Mouse (Mus musculus) hindbrain, embryonic 14.5 days (tissue): Measurements from ENCODE around the gene Brca2. TPM values are rescaled to one million over a fixed set of nuclear protein-coding genes. Genes with fewer than 3 reads are reported as not detected.

Experiments
- ATAC-seq: fragments of 200-750 bp; cut with Nextera tagmentation; 2 replicates; pipeline ENCODE4 v1.8.0; 2017; ENCODE audit warnings: moderate number of reproducible peaks, mild to moderate bottlenecking, moderate TSS enrichment, moderate library complexity; ENCODE audit not compliant: low FRiP score
- DNase-seq: peaks from one replicate; pipeline ENCODE4 v3.0.0-alpha.2; 2015; ENCODE audit warnings: low spot score
- H3K27ac ChIP-seq: fragments of 300-500 bp; sonication (generic); 2 replicates; pipeline ENCODE4 v1.5.1; 2014; ENCODE audit warnings: mild to moderate bottlenecking, moderate library complexity
- H3K27me3 ChIP-seq: fragments of 300-500 bp; sonication (generic); 2 replicates; pipeline ENCODE4 v1.6.1; 2014; ENCODE audit warnings: mild to moderate bottlenecking, low read length, mixed read lengths; ENCODE audit not compliant: control insufficient read depth, insufficient read depth
- H3K36me3 ChIP-seq: fragments of 300-500 bp; sonication (generic); replicated peaks from 2 replicates; pipeline ENCODE4 v1.6.1; 2014; ENCODE audit not compliant: control insufficient read depth, insufficient read depth
- H3K4me1 ChIP-seq: fragments of 300-500 bp; sonication (generic); replicated peaks from 2 replicates; pipeline ENCODE4 v1.6.1; 2014; ENCODE audit warnings: antibody characterized with exemption, low read length, mixed read lengths; ENCODE audit not compliant: control insufficient read depth, insufficient read depth
- H3K4me2 ChIP-seq: fragments of 300-500 bp; sonication (generic); replicated peaks from 2 replicates; pipeline ENCODE4 v1.6.1; 2014; ENCODE audit warnings: mild to moderate bottlenecking, moderate library complexity
- H3K4me3 ChIP-seq: fragments of 300-500 bp; sonication (generic); replicated peaks from 2 replicates; pipeline ENCODE4 v1.5.1; 2014; ENCODE audit warnings: mild to moderate bottlenecking, low read length
- H3K9ac ChIP-seq: fragments of 300-500 bp; sonication (generic); 2 replicates; pipeline ENCODE4 v1.6.1; 2014
- H3K9me3 ChIP-seq: fragments of 300-500 bp; sonication (generic); 2 replicates; pipeline ENCODE4 v1.6.1; 2016; ENCODE audit warnings: low read length; ENCODE audit not compliant: control insufficient read depth
- WGBS: fragments of 180-500 bp; shearing (Covaris S2); extraction: QIAGEN DNeasy Blood & Tissue Kit; methylation state at CpG from one replicate; pipeline ENCODE4 v1.1.7; 2014; 5-methylcytosine and 5-hydroxymethylcytosine counted together
- polyA plus RNA-seq: library from polyadenylated mRNA; unstranded; fragments of >200 nt; fragmentation: Nextera tagmentation; extraction: Ambion mirVana; gene quantifications from 2 replicates; pipeline ENCODE4 v1.2.1, GENCODE M21; 2014

Brca2 gene
- polyA plus RNA-seq, 1 experiment from 2014 or later = 10.9 TPM

GRCm38 (mm10) chr5:150578613-150579171, 56.3 kb downstream of the Brca2 start:
- H3K9ac ChIP-seq = no peak overlapping the region
- 90% methylated on average over 6 of the region's 6 CpGs for WGBS
- H3K27me3 ChIP-seq = no peaks in the 10 kb centered on the region
- DNase-seq (no peak), ATAC-seq (no peak)
- H3K9me3 ChIP-seq = no peaks in the 10 kb centered on the region
- H3K4me3 ChIP-seq = no peak overlapping the region
- H3K4me1 ChIP-seq = no peaks in the 10 kb centered on the region
- no peak overlapping the region for H3K4me2 ChIP-seq
- no peak overlapping the region for H3K27ac ChIP-seq
- peaks cover 15% of the 10 kb centered on the region; the same call in 1 of the 2 replicates for H3K36me3 ChIP-seq

GRCm38 (mm10) chr5:150581180-150581579, 58.8 kb downstream of the Brca2 start:
- no peaks in the 10 kb centered on the region for H3K9me3 ChIP-seq
- no peaks in the 10 kb centered on the region for H3K4me1 ChIP-seq
- H3K9ac ChIP-seq = no peak overlapping the region
- no peak overlapping the region for H3K4me2 ChIP-seq
- no peak overlapping the region for H3K27ac ChIP-seq
- H3K27me3 ChIP-seq = no peaks in the 10 kb centered on the region
- 77% methylated on average over 6 of the region's 6 CpGs for WGBS
- DNase-seq = no peak
- H3K36me3 ChIP-seq = peaks cover 4% of the 10 kb centered on the region; the same call in 1 of the 2 replicates
- no peak for ATAC-seq
- no peak overlapping the region for H3K4me3 ChIP-seq

DNA sequence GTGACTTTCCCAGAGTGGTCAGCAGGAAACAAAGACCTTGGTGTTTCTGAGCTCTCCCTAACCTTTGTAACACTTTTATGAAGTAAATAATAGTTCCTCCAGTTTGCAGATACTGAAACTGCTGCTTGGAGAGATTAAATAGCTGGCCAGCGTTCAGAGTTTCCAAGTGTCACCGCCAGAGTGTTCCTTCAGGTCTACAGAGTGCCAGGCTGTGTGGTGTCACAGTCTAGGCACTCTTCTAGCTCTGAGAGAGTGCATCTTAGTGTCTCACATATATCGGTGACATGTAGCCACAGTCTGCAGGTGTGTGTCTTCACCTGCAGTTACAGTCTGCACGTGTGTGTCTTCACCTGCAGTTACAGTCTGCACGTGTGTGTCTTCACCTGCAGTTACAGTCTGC, 60.8 kb downstream of the Brca2 start:
- WGBS = 82% methylated on average over 5 of the region's 5 CpGs

GRCm38 (mm10) chr5:150583622-150584336, 61.3 kb downstream of the Brca2 start:
- Histone ChIP-seq H3K4me1 (no peaks in the 10 kb centered on the region), H3K27me3 (no peaks in the 10 kb centered on the region), H3K4me3 (no peak overlapping the region), H3K9me3 (no peaks in the 10 kb centered on the region), H3K36me3 (no peaks in the 10 kb centered on the region), H3K27ac (no peak overlapping the region), H3K9ac (no peak overlapping the region), H3K4me2 (no peak overlapping the region)
- 82% methylated on average over 5 of the region's 5 CpGs for WGBS
- ATAC-seq = no peak
- DNase-seq = no peak

More for the DNA sequence above, 60.8 kb downstream of the Brca2 start:
- no peak overlapping the region for H3K4me3 ChIP-seq
- no peaks in the 10 kb centered on the region for H3K36me3 ChIP-seq
- H3K9ac ChIP-seq = no peak overlapping the region
- H3K4me1 ChIP-seq = no peaks in the 10 kb centered on the region
- ATAC-seq (no peak), DNase-seq (no peak)
- H3K27ac ChIP-seq = no peak overlapping the region
- H3K4me2 ChIP-seq = no peak overlapping the region
- no peaks in the 10 kb centered on the region for H3K27me3 ChIP-seq
- H3K9me3 ChIP-seq = no peaks in the 10 kb centered on the region

DNA sequence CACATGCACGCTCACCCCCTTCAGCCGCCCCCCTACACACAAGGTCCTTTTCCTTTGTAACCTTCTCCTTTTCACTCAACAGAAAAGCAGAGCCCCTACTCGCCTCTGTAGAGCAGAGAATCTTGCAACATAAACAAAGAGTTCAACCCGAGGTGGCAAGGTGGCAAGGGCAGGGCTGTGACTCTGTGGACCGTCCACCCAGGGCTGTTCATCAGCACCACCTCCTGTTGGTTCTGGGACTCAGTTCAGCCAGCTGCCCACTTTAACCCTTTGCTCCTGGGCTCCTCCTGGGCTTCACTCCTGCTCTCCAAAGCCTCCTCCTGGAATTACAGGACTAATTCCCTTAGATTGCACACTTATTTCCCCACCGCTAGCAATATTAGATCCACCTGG, 61.9 kb downstream of the Brca2 start:
- Histone ChIP-seq H3K27me3 (no peaks in the 10 kb centered on the region), H3K9me3 (no peaks in the 10 kb centered on the region), H3K4me1 (no peaks in the 10 kb centered on the region), H3K4me3 (no peak overlapping the region), H3K4me2 (no peak overlapping the region), H3K36me3 (no peaks in the 10 kb centered on the region), H3K9ac (no peak overlapping the region), H3K27ac (no peak overlapping the region)
- DNase-seq = no peak
- 51% methylated on average over 6 of the region's 6 CpGs for WGBS
- ATAC-seq = no peak

DNA sequence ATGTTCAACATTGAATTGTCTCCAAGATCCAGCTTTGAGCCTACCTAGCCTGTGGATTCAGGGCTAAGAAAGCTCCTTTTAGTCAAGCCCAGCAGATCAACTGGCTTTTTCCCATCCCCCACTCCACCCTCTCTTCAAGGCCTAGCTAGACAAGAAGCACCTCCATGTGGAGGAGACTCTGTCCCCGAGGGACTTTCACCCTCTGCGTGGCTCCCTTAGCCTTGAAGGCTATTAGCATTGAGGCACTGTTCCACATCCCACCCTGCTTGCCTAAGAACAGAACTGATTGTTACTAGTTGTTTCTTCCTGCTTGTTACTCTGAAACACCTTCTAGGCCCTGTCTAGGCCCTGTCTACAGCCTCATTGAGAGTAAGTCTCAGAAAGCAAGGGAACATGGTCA, 67.5 kb downstream of the Brca2 start:
- Histone ChIP-seq H3K36me3 (no peaks in the 10 kb centered on the region; the same call in 1 of the 2 replicates), H3K27me3 (peaks cover 13% of the 10 kb centered on the region), H3K4me3 (no peak overlapping the region), H3K9ac (no peak overlapping the region), H3K9me3 (no peaks in the 10 kb centered on the region), H3K4me2 (no peak overlapping the region), H3K4me1 (peaks cover 12% of the 10 kb centered on the region), H3K27ac (no peak overlapping the region)
- 88% methylated on average over 2 of the region's 2 CpGs for WGBS
- DNase-seq (no peak), ATAC-seq (no peak)

- peak overlapping the region; percentile 88 for H3K4me3 ChIP-seq
- H3K9me3 ChIP-seq = no peaks in the 10 kb centered on the region
- peak overlapping the region; percentile 95 for H3K4me2 ChIP-seq
- DNase-seq (no peak), ATAC-seq (no peak)
- H3K27ac ChIP-seq = no peak overlapping the region
- H3K4me1 ChIP-seq = peaks cover 12% of the 10 kb centered on the region
- H3K27me3 ChIP-seq = peaks cover 23% of the 10 kb centered on the region
- 79% methylated on average over 13 of the region's 13 CpGs for WGBS
- no peaks in the 10 kb centered on the region; the same call in 1 of the 2 replicates for H3K36me3 ChIP-seq
- H3K9ac ChIP-seq = 0 out of 2 replicates have a peak overlapping the region, but pooled peaks have one; percentile 72
Observed at GRCm38 (mm10) chr5:150592186-150592903, 69.9 kb downstream of the Brca2 start.

DNA sequence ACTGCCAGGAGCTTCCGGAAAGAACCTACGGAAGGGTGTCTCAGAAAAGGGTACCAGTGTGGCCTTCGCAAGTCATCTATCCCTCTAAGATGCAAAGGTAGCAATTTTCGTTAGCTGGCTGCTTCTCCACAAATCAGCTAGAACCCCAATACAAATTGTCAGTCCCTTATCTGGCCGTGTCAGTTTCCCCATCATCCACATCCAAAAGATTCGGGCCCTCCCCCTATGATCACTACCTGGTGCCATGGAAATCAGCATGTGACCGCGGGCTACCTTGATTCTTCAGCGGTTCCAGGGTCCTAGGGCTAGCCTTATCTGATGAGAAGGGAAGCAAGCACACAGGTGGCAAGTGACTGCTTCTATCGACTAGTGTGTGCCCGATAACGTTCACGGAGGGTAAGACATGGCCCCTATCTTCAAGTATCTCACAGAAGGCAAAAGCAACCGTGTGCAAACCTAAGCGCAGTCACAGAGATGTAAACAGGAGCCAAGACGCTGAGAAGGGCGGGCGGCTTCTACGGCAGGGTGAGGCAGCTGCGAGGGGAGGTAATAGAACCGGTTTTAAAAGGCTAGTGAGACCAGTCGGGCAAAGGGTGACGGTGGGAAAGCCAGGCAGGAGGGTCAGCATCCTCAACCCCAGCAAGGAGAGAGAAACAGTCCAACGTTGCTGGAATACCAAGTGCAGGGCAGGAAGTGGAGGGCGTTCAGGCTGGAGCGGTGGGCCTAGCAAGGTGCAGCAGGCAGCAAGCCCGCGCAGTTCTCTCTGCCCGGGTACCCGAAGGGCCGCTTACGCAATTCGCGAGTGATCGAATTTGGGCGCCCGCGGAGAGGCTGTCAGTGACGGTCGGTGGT, 70.7 kb downstream of the Brca2 start:
- Histone ChIP-seq H3K4me1 (peaks cover 12% of the 10 kb centered on the region), H3K4me3 (peak overlapping the region; percentile 88), H3K36me3 (no peaks in the 10 kb centered on the region; the same call in 1 of the 2 replicates), H3K9me3 (no peaks in the 10 kb centered on the region), H3K9ac (peak overlapping the region; percentile 72), H3K27ac (peak overlapping the region; percentile 48; the same call in 1 of the 2 replicates), H3K27me3 (peaks cover 23% of the 10 kb centered on the region), H3K4me2 (peak overlapping the region; percentile 95)
- WGBS = 11% methylated on average over 39 of the region's 40 CpGs
- ATAC-seq (peak; percentile 29), DNase-seq (peak; percentile 26)
